Mouse (Mus musculus): ENCODE measurements around the gene Pdcd11.

The Pdcd11 gene

GRCm38 (mm10) chr19:47167617-47168214 lies 77.1 kb downstream of the Pdcd11 start:
- intact Hi-C loops (cut with DNase I): loop anchor here (1.0 to 5.0 kb wide), 2 partner anchors 47 to 100 kb away; partner anchors contain the start of gene Taf5

- intact Hi-C loops (cut with DNase I): loop anchor here (1.0 to 5.0 kb wide), 2 partner anchors 48 to 101 kb away; partner anchors contain the start of gene Taf5
Observed at GRCm38 (mm10) chr19:47168223-47168622, 77.7 kb downstream of the Pdcd11 start.

GRCm38 (mm10) chr19:47168793-47169412 lies 78.3 kb downstream of the Pdcd11 start:
- intact Hi-C loops (cut with DNase I): loop anchor here (1.0 to 5.0 kb wide), 2 partner anchors 49 to 102 kb away; partner anchors contain the start of gene Taf5

GRCm38 (mm10) chr19:47174515-47174914 lies 83.9 kb downstream of the Pdcd11 start:
- intact Hi-C loops (cut with DNase I): loop anchor here (2.0 kb wide), 1 partner anchor 164 kb away; no protein-coding TSS in a partner anchor

GRCm38 (mm10) chr19:47175472-47175871 lies 84.9 kb downstream of the Pdcd11 start:
- intact Hi-C loops (cut with DNase I): loop anchor here (2.0 kb wide), 1 partner anchor 163 kb away; no protein-coding TSS in a partner anchor

- intact Hi-C loops (cut with DNase I): no loop called here
Observed at GRCm38 (mm10) chr19:47176916-47177505, 86.4 kb downstream of the Pdcd11 start.

GRCm38 (mm10) chr19:47178001-47178400 lies 87.4 kb downstream of the Pdcd11 start:
- intact Hi-C loops (cut with DNase I): no loop called here

GRCm38 (mm10) chr19:47178431-47179271 lies 88.1 kb downstream of the Pdcd11 start, which contains the start of gene Neurl1a:
Gene Neurl1a, plus strand, starts transcription at chr19:47178820.
- intact Hi-C loops (cut with DNase I): no loop called here

- intact Hi-C loops (cut with DNase I): no loop called here
Observed at GRCm38 (mm10) chr19:47179272-47179809, 88.8 kb downstream of the Pdcd11 start.

- intact Hi-C loops (cut with DNase I): no loop called here
Observed at GRCm38 (mm10) chr19:47180011-47180410, 89.4 kb downstream of the Pdcd11 start.

Measured in adrenal gland (tissue).